Mouse (Mus musculus): ENCODE results near the gene Zfp248. TPM values are rescaled to one million over a fixed set of nuclear protein-coding genes. Genes with fewer than 3 reads are reported as not detected.

Gene Zfp248
- polyA plus RNA-seq, 1 experiment = 0.75 TPM

DNA sequence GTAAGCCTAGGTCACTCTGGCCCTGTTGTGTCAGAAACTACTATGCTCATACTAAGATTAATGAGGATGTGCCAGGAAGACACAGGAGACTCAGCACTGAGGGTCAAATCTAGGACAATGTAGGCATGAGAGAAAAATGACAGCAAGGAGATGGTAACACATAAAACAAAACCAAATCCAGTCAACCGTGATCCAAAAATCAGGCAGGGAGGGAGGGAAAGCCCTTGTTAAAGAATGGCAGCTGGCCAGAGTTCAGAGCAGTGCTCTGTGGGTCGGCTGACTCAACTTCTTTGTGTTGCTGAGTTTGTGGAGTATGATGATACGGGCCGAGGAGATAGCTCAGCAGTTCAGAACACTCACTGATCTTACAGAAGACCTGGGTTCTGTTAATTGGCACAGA is 48.9 kb downstream of the Zfp248 start:
- no peak overlapping the region for H3K27ac ChIP-seq (replicated peaks; ENCODE audit: low read depth, low read length)
- H3K4me1 ChIP-seq (ENCODE audit: control insufficient read depth, insufficient read depth, insufficient read length, low read length) = no peaks in the 10 kb centered on the region
- no peak overlapping the region for H3K4me3 ChIP-seq (ENCODE audit: insufficient read depth, low read depth, low read length)

DNA sequence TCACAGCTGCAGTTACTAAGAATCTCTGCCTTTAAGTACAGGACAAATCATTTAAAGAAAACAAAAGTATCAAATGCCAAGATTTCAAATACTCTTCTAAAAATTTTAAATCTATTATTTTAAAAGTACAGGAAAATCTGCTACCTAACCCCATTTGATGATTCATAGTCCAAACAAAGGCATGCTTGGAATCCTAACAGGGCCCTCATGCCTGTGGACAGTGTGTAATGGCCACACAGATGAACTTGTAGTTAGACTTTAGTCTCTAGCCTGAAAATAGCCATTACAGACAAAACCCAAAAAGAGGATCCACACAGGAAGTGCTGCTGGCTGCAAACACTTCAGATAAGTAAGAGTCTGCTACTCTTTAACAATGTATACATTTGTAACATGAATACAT is 64.6 kb downstream of the Zfp248 start:
- no peaks in the 10 kb centered on the region for H3K4me1 ChIP-seq (ENCODE audit: control insufficient read depth, insufficient read depth, insufficient read length, low read length)

GRCm38 (mm10) chr6:118385962-118386361 is 69.4 kb downstream of the Zfp248 start:
- Histone ChIP-seq H3K27ac (replicated peaks; ENCODE audit: low read depth, low read length) (no peak overlapping the region), H3K4me1 (ENCODE audit: control insufficient read depth, insufficient read depth, insufficient read length, low read length) (no peaks in the 10 kb centered on the region), H3K4me3 (ENCODE audit: insufficient read depth, low read depth, low read length) (no peak overlapping the region)

More for the DNA sequence above, 64.6 kb downstream of the Zfp248 start:
- no peak overlapping the region for H3K4me3 ChIP-seq (ENCODE audit: insufficient read depth, low read depth, low read length)
- no peak overlapping the region for H3K27ac ChIP-seq (replicated peaks; ENCODE audit: low read depth, low read length)

- Histone ChIP-seq H3K4me1 (ENCODE audit: control insufficient read depth, insufficient read depth, insufficient read length, low read length) (no peaks in the 10 kb centered on the region), H3K27ac (replicated peaks; ENCODE audit: low read depth, low read length) (no peak overlapping the region), H3K4me3 (ENCODE audit: insufficient read depth, low read depth, low read length) (no peak overlapping the region)
Measured at GRCm38 (mm10) chr6:118381234-118381633, 74.1 kb downstream of the Zfp248 start.

DNA sequence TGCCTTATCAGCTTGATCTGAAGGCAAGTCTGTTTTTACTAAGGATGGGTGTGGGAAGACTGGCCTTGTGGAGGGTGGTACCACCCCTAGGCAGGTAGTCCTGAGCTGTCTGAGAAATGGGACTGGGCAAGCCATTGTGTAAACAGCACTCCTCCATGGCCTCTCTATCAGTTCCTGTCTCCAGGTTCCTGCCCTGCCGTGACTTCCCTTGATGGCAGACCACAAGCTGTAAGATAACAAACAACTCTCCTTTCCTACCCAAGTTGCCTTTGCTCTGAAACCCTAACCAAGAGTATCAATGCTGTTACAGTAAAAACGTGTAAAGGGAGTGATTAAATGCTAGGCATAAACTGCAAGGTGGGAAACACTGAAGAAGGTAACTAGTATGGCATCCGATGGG is 74.7 kb downstream of the Zfp248 start:
- Histone ChIP-seq H3K27ac (replicated peaks; ENCODE audit: low read depth, low read length) (no peak overlapping the region), H3K4me1 (ENCODE audit: control insufficient read depth, insufficient read depth, insufficient read length, low read length) (no peaks in the 10 kb centered on the region), H3K4me3 (ENCODE audit: insufficient read depth, low read depth, low read length) (no peak overlapping the region)

GRCm38 (mm10) chr6:118379451-118380167 is 75.7 kb downstream of the Zfp248 start:
- Histone ChIP-seq H3K4me3 (ENCODE audit: insufficient read depth, low read depth, low read length) (no peak overlapping the region), H3K4me1 (ENCODE audit: control insufficient read depth, insufficient read depth, insufficient read length, low read length) (no peaks in the 10 kb centered on the region), H3K27ac (replicated peaks; ENCODE audit: low read depth, low read length) (no peak overlapping the region)

DNA sequence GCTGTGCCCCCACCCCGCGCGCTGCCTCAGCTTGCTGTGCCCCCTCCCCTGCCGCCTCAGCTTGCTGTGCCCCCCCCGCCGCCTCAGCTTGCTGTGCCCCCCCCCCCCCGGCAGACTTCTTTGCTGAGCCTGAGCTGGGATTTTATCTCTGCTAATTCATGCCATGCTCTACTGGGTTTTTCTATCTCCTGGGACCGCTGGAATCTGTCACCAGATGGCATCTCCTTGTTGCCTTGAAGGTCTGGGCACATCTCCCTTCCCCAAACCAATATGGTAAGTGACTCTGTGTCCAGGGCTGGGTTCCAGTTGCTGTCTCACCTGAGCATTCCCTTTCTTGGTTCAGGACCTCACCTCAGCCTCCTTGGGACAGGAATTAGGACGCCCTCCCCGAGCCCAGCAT is 77.7 kb downstream of the Zfp248 start:
- H3K4me3 ChIP-seq (ENCODE audit: insufficient read depth, low read depth, low read length) = no peak overlapping the region
- H3K4me1 ChIP-seq (ENCODE audit: control insufficient read depth, insufficient read depth, insufficient read length, low read length) = no peaks in the 10 kb centered on the region
- no peak overlapping the region for H3K27ac ChIP-seq (replicated peaks; ENCODE audit: low read depth, low read length)

Other genes with a start within 250 kb of the Zfp248 start
- 10.3 and 14.0 TPM in 2 replicates for gene Bms1, start 36.1 kb downstream of the Zfp248 start, polyA plus RNA-seq (2012; ENCODE audit: insufficient read depth, insufficient read length, missing spikeins)
- 1.3 and 1.5 TPM in 2 replicates for gene Zfp9, start 23.8 kb upstream of the Zfp248 start, polyA plus RNA-seq (2012; ENCODE audit: insufficient read depth, insufficient read length, missing spikeins)
- gene Ankrd26, start 106.7 kb upstream of the Zfp248 start, polyA plus RNA-seq (2012; ENCODE audit: insufficient read depth, insufficient read length, missing spikeins) = 1.6 and 1.7 TPM in 2 replicates